Mouse (Mus musculus) embryonic facial prominence, embryonic 14.5 days (tissue): ENCODE data around the gene Gabpa. TPM values are rescaled to one million over a fixed set of nuclear protein-coding genes. Genes with fewer than 3 reads are reported as not detected.

ENCODE experiments used
- polyA plus RNA-seq: library from polyadenylated mRNA; unstranded; fragments of >200 nt; fragmentation: Nextera tagmentation; extraction: Ambion mirVana; gene quantifications from 2 replicates; pipeline ENCODE4 v1.2.1, GENCODE M21; 2014

Gene Gabpa
- polyA plus RNA-seq, 1 experiment from 2014 or later, result 36.3 TPM

Other genes starting within 250 kb of the Gabpa start
- 43.0 and 44.0 TPM in 2 replicates for gene Mrpl39, start 99.2 kb upstream of the Gabpa start, polyA plus RNA-seq
- gene Jam2, start 60.8 kb upstream of the Gabpa start, polyA plus RNA-seq, result 21.2 and 21.6 TPM in 2 replicates
- gene Atp5j, start 700 bp downstream of the Gabpa start, polyA plus RNA-seq, result 795 and 892 TPM in 2 replicates